Mouse (Mus musculus) embryonic facial prominence, embryonic 14.5 days (tissue): ENCODE data around the gene Ulk4. TPM values are rescaled to one million over a fixed set of nuclear protein-coding genes. Genes with fewer than 3 reads are reported as not detected.

Source experiments
- ATAC-seq: fragments of 200-750 bp; cut with Nextera tagmentation; 2 replicates; pipeline ENCODE4 v1.8.0; 2017; ENCODE audit warnings: low read depth, moderate number of reproducible peaks, moderate TSS enrichment
- DNase-seq: peaks from one replicate; pipeline ENCODE4 v3.0.0-alpha.2; 2015; ENCODE audit warnings: low spot score
- H3K27ac ChIP-seq: fragments of 300-500 bp; sonication (generic); replicated peaks from 2 replicates; pipeline ENCODE4 v1.5.1; 2014; ENCODE audit warnings: low read depth, mild to moderate bottlenecking, low read length, moderate library complexity
- H3K27me3 ChIP-seq: fragments of 300-500 bp; sonication (generic); replicated peaks from 2 replicates; pipeline ENCODE4 v1.6.1; 2014; ENCODE audit warnings: low read length; ENCODE audit not compliant: control insufficient read depth, insufficient read depth
- H3K36me3 ChIP-seq: fragments of 300-500 bp; sonication (generic); 2 replicates; pipeline ENCODE4 v1.6.1; 2014; ENCODE audit warnings: low read length, mixed read lengths; ENCODE audit not compliant: control insufficient read depth, insufficient read depth
- H3K4me1 ChIP-seq: fragments of 300-500 bp; sonication (generic); 2 replicates; pipeline ENCODE4 v1.6.1; 2014; ENCODE audit warnings: antibody characterized with exemption, low read length; ENCODE audit not compliant: control insufficient read depth, insufficient read depth
- H3K4me2 ChIP-seq: fragments of 300-500 bp; sonication (generic); 2 replicates; pipeline ENCODE4 v1.6.1; 2014; ENCODE audit warnings: low read depth, mild to moderate bottlenecking, low read length, moderate library complexity, mixed read lengths
- H3K4me3 ChIP-seq: fragments of 300-500 bp; sonication (generic); 2 replicates; pipeline ENCODE4 v1.5.1; 2014; ENCODE audit warnings: low read depth, mild to moderate bottlenecking, low read length
- H3K9ac ChIP-seq: fragments of 300-500 bp; sonication (generic); 2 replicates; pipeline ENCODE4 v1.6.1; 2014; ENCODE audit warnings: low read depth, mild to moderate bottlenecking, low read length, moderate library complexity, mixed read lengths
- H3K9me3 ChIP-seq: fragments of 300-500 bp; sonication (generic); 2 replicates; pipeline ENCODE4 v1.6.1; 2016; ENCODE audit warnings: low read length; ENCODE audit not compliant: control insufficient read depth
- WGBS: fragments of 180-500 bp; shearing (Covaris S2); extraction: QIAGEN DNeasy Blood & Tissue Kit; methylation state at CpG from one replicate; pipeline ENCODE4 v1.1.7; 2014; 5-methylcytosine and 5-hydroxymethylcytosine counted together
- polyA plus RNA-seq: library from polyadenylated mRNA; unstranded; fragments of >200 nt; fragmentation: Nextera tagmentation; extraction: Ambion mirVana; gene quantifications from 2 replicates; pipeline ENCODE4 v1.2.1, GENCODE M21; 2014

Ulk4 gene
- polyA plus RNA-seq, 1 experiment from 2014 or later, result 136 TPM

DNA sequence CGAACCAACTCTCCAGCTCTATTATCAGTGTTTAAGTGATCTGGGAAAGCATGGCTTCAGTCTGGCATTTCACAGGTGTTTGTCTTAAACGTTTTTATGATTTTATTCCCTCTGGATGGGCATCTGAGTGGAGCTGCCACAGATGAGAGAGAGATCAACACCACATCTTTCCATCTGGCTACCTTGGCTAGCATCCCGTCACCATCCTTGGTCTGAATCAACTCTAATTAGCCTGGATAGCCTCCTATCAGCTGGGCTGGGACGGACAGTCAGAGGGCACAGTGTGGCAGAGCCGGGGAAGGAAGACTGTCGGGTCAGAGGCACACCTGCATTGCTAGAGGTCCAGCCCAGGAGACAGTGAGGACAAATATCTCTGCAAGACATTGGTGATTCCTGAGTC, 4.9 kb upstream of the Ulk4 start:
- no peak overlapping the region for H3K4me3 ChIP-seq
- H3K27me3 ChIP-seq, result no peaks in the 10 kb centered on the region
- peaks cover 3% of the 10 kb centered on the region; the same call in 1 of the 2 replicates for H3K4me1 ChIP-seq
- H3K9ac ChIP-seq, result no peak overlapping the region
- H3K4me2 ChIP-seq, result no peak overlapping the region
- no peak for DNase-seq
- no peak for ATAC-seq
- 82% methylated on average over 6 of the region's 6 CpGs for WGBS
- H3K27ac ChIP-seq, result no peak overlapping the region
- peaks cover 12% of the 10 kb centered on the region for H3K9me3 ChIP-seq
- H3K36me3 ChIP-seq, result no peaks in the 10 kb centered on the region

DNA sequence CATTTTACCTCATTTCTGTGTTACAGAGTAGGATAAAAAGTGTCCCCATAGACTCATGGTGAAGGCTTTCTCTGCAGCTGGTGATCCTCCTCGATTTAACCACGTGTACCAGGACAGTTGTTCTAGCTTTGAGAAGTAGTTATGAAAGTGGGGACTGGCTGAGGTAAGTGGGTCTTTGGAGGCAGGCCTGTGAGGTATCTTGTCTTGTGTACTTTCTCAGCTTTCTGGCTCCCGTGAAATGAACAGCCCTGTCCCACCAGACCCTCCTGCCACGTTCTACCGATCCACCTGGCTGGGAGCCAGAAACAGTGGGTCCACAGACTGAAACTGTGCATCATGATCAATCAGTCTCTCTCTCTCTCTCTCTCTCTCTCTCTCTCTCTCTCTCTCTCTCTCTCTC, 2.2 kb upstream of the Ulk4 start:
- DNase-seq (no peak), ATAC-seq (no peak)
- H3K36me3 ChIP-seq, result no peaks in the 10 kb centered on the region
- H3K27me3 ChIP-seq, result no peaks in the 10 kb centered on the region
- no peak overlapping the region for H3K4me2 ChIP-seq
- WGBS, result 87% methylated on average over 5 of the region's 5 CpGs
- no peak overlapping the region for H3K27ac ChIP-seq
- H3K9me3 ChIP-seq, result peaks cover 7% of the 10 kb centered on the region; the same call in 1 of the 2 replicates
- no peak overlapping the region for H3K9ac ChIP-seq
- no peak overlapping the region for H3K4me3 ChIP-seq
- no peaks in the 10 kb centered on the region for H3K4me1 ChIP-seq

DNA sequence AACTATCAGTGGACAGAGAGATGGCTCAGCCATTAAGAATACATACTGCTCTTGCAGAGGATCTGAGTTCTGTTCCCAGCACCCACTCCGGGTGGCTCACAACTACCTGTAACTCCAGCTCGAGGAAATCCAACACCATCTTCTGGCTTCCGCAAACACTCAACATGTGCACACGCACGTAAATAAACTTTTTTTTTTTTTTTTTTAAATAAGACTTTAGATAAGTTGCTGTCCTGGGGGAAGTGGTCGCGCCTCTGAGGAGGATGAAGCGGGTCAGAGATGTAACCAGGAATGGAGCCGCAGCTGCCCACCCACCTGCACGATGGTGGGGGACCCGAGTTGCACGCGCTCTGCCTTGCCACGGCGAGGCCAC, 266 bp downstream of the Ulk4 start:
- ATAC-seq (no peak), DNase-seq (no peak)
- Histone ChIP-seq H3K36me3 (no peaks in the 10 kb centered on the region), H3K9me3 (no peaks in the 10 kb centered on the region), H3K9ac (peak overlapping the region; percentile 71), H3K4me2 (peak overlapping the region; percentile 74), H3K27ac (peak overlapping the region; percentile 78; the same call in 1 of the 2 replicates), H3K4me1 (no peaks in the 10 kb centered on the region), H3K27me3 (no peaks in the 10 kb centered on the region), H3K4me3 (peak overlapping the region; percentile 64)
- WGBS, result 17% methylated on average over 15 of the region's 15 CpGs

GRCm38 (mm10) chr9:121271561-121271960, 5.4 kb downstream of the Ulk4 start:
- Histone ChIP-seq H3K36me3 (no peaks in the 10 kb centered on the region), H3K4me1 (no peaks in the 10 kb centered on the region), H3K9ac (no peak overlapping the region), H3K4me2 (no peak overlapping the region), H3K27ac (no peak overlapping the region), H3K4me3 (no peak overlapping the region), H3K9me3 (no peaks in the 10 kb centered on the region), H3K27me3 (no peaks in the 10 kb centered on the region)
- 55% methylated on average over 4 of the region's 4 CpGs for WGBS
- DNase-seq, result no peak
- ATAC-seq, result no peak

DNA sequence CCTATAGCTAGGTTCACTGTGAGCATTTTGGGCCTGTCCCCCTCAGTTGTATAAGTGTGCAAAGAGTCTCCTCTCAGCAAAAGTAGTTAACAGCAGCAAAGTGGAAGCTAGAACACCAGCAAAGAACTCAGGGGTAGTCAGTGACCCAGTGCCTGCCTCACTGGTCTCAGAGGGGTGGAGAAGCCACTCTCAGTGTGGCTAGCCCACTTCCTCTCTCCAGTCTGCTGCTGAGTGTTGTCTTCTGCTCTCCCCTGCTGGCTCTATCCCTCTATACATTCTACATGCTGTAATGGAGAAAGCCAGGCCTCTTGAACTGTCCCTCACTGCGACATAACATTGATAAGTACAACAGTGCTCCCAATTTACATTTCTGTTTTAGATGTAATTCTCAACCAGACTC, 5.8 kb downstream of the Ulk4 start:
- H3K4me1 ChIP-seq, result no peaks in the 10 kb centered on the region
- no peaks in the 10 kb centered on the region for H3K27me3 ChIP-seq
- no peak for DNase-seq
- H3K9me3 ChIP-seq, result no peaks in the 10 kb centered on the region
- 85% methylated on average over 1 of the region's 1 CpGs for WGBS
- no peak overlapping the region for H3K9ac ChIP-seq
- H3K4me3 ChIP-seq, result no peak overlapping the region
- no peak for ATAC-seq
- H3K36me3 ChIP-seq, result no peaks in the 10 kb centered on the region
- H3K27ac ChIP-seq, result no peak overlapping the region
- no peak overlapping the region for H3K4me2 ChIP-seq

GRCm38 (mm10) chr9:121265307-121265706, 11.7 kb downstream of the Ulk4 start:
- H3K9me3 ChIP-seq, result no peaks in the 10 kb centered on the region
- H3K36me3 ChIP-seq, result no peaks in the 10 kb centered on the region
- no peaks in the 10 kb centered on the region for H3K4me1 ChIP-seq
- no peak overlapping the region for H3K4me2 ChIP-seq
- no peak overlapping the region for H3K9ac ChIP-seq
- DNase-seq (peak; percentile 15), ATAC-seq (no peak)
- H3K27ac ChIP-seq, result no peak overlapping the region
- 64% methylated on average over 10 of the region's 10 CpGs for WGBS
- H3K27me3 ChIP-seq, result no peaks in the 10 kb centered on the region
- no peak overlapping the region for H3K4me3 ChIP-seq

DNA sequence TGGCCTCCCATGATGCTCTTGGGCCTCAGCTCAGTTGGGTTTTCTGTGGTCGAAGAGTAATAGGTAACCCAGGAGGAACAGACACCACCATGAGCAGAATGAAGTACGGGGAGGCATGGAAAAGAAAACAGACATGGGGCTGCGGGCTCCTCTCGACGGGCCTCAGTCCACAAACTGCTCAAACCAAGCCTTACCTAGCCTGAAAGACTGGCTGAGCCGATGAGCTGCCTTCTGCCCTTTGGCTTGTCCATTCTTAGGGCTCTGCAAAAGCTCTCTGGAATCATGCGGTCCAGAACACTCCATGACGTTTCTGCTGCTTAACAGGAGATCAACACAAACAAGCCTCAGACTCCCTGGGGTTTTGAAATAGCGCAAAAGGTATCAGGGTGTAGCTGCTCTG, 19.9 kb downstream of the Ulk4 start:
- H3K4me3 ChIP-seq, result no peak overlapping the region
- no peak overlapping the region for H3K9ac ChIP-seq
- no peaks in the 10 kb centered on the region for H3K9me3 ChIP-seq
- no peak for ATAC-seq
- H3K27ac ChIP-seq, result no peak overlapping the region
- H3K36me3 ChIP-seq, result 0 out of 2 replicates have a peak, but pooled peaks cover 4% of the 10 kb centered on the region
- DNase-seq, result no peak
- H3K27me3 ChIP-seq, result no peaks in the 10 kb centered on the region
- no peaks in the 10 kb centered on the region for H3K4me1 ChIP-seq
- H3K4me2 ChIP-seq, result no peak overlapping the region
- WGBS, result 76% methylated on average over 9 of the region's 9 CpGs

- no peaks in the 10 kb centered on the region for H3K27me3 ChIP-seq
- no peak overlapping the region for H3K9ac ChIP-seq
- H3K4me3 ChIP-seq, result no peak overlapping the region
- ATAC-seq (no peak), DNase-seq (no peak)
- no peaks in the 10 kb centered on the region for H3K4me1 ChIP-seq
- H3K4me2 ChIP-seq, result no peak overlapping the region
- 0 out of 2 replicates have a peak, but pooled peaks cover 4% of the 10 kb centered on the region for H3K36me3 ChIP-seq
- H3K27ac ChIP-seq, result no peak overlapping the region
- 90% methylated on average over 13 of the region's 13 CpGs for WGBS
- no peaks in the 10 kb centered on the region for H3K9me3 ChIP-seq
These were observed 22.2 kb downstream of the Ulk4 start for GRCm38 (mm10) chr9:121254761-121255160.

DNA sequence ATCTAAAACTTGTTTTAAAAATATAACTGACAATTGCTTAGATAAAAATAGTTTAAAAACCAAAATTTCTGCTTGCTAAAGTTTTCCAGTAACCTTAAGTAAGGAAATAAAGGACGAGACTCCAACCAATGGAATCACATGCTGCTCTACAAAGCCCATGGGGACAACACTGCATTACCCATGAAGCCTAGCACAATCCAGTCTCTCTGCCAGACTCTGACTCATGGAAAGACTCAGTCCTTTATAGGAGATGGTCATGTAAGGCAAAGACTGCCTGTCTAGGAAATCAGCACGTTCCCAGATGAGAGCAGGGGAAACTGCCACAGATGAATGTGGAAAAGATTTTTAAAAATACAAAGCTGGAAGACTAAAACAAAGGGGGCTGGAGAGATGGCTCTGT, 23.0 kb downstream of the Ulk4 start:
- Histone ChIP-seq H3K4me3 (no peak overlapping the region), H3K36me3 (0 out of 2 replicates have a peak, but pooled peaks cover 4% of the 10 kb centered on the region), H3K9me3 (no peaks in the 10 kb centered on the region), H3K27ac (no peak overlapping the region), H3K9ac (no peak overlapping the region), H3K4me1 (no peaks in the 10 kb centered on the region), H3K4me2 (no peak overlapping the region), H3K27me3 (no peaks in the 10 kb centered on the region)
- peak; percentile 81 for DNase-seq
- 63% methylated on average over 2 of the region's 2 CpGs for WGBS
- no peak for ATAC-seq
